Mouse (Mus musculus): ENCODE results near the gene Gcc2. TPM values are rescaled to one million over a fixed set of nuclear protein-coding genes. Genes with fewer than 3 reads are reported as not detected.

Gcc2 gene
- polyA plus RNA-seq (2016; fragmentation: Nextera tagmentation; extraction: Ambion mirVana), result 61.5 and 62.7 TPM in 2 replicates

DNA sequence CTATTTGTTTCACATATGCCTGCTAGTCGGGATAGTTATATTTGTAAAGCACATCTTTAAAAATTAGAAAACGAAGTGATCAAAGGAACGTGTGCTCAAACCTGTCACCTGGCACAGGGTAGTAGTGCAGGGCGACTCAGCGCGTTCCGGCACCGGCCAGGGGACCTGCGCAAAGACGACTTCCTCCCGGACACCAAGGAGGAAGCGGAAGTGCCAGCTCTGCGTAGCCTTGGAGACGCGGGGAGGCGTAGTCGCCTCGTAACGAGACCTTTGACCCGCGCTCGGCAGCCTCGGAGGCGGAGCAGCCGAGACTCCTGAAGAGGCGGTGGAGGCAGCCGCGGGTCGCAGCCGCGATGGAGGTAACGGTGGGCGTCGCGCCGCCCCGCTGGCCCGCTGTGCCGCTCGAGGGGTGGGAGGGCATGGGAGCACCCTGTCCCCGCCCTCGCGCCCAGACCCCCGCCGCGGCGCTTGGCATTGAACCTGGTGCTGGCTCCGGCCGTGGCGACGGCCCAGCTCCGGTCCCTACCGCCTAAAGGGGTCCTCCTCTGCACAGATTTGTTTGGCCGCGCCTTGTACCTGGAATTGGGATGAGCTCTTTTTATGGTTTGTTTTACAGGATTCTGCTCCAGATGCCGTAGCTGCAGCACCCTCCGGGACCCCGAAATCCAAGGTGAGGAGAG lies at the start of gene Gcc2:
Gcc2 (plus strand) TSS at position 285 of the 680 bp plus-strand sequence.
- Histone ChIP-seq H3K36me3 (replicated peaks) (peaks cover 17% of the 10 kb centered on the region), H3K27ac (peak within 1 kb of the TSS; percentile 75), H3K4me2 (peak within 1 kb of the TSS; percentile 57), H3K4me3 (replicated peaks) (peak within 1 kb of the TSS; percentile 74), H3K27me3 (no peaks in the 10 kb centered on the region), H3K9ac (peak within 1 kb of the TSS; percentile 75), H3K9me3 (no peaks in the 10 kb centered on the region), H3K4me1 (peaks cover 15% of the 10 kb centered on the region)
- under 1% methylated on average over 44 of the region's 58 CpGs for WGBS
- peak; percentile 97 for ATAC-seq (ENCODE audit: low FRiP score)

DNA sequence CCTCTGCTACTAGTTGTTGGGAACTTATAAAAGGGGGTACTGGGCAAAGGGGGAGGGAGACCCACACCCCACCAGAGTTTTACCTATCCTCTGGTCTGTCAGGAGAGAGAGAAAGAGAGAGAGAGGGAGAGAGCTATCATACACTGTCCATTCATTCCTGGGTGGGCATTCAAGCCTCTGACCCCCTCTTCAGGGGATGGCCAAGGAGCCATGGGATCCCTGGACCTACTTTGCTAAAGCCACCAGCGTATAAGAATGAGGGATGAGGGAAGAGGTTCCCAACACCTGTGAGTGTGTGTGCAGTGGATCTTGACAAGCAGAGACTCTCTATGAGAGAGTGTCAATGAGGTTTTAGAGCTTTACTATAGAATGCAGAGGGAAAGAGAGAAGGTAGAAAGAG lies 49.3 kb upstream of the Gcc2 start:
- Histone ChIP-seq H3K4me1 (no peaks in the 10 kb centered on the region), H3K9me3 (peaks cover 5% of the 10 kb centered on the region; the same call in 1 of the 2 replicates), H3K4me3 (replicated peaks) (no peak overlapping the region), H3K9ac (no peak overlapping the region), H3K27me3 (no peaks in the 10 kb centered on the region), H3K27ac (no peak overlapping the region), H3K36me3 (replicated peaks) (no peaks in the 10 kb centered on the region), H3K4me2 (no peak overlapping the region)
- ATAC-seq (ENCODE audit: low FRiP score), result no peak
- WGBS, result 40% methylated on average over 1 of the region's 1 CpGs

DNA sequence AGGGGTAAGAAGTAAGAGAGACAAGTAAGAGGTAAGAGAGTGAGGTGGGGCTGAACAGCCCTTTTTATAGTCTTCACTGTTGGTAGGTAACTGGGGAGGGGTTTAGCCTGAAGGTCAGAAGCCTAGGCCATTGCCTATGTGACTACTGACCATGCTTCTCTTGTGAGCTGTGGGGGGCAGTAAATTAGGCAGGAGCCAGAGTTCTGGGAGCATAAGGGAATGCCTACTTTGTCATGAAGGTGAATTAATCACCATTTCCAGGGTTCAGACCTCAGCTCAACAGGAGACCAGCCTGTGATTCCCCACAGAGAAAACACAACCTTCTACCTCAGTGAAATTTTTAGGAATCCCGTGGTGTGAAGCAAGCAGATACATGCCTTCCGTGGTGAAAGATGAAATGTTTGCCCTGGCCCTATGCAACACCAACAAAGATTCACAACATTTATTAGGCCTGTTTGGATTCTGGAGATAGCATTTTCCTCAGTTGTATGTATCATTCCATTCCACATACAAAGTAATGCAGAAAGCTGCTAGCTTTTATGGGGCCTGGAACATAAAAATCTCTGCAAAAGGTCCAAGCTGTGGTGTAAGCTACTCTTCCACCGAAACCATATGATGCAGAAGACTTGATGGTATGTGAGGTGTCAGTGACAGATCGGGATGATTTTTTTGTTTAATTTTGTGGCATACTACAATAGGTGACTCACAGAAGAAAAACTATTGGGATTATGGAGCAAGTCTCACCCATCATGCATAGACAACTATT lies 48.5 kb upstream of the Gcc2 start:
- no peak for ATAC-seq (ENCODE audit: low FRiP score)
- WGBS, result 85% methylated on average over 4 of the region's 4 CpGs
- Histone ChIP-seq H3K36me3 (replicated peaks) (no peaks in the 10 kb centered on the region), H3K4me2 (no peak overlapping the region), H3K9ac (no peak overlapping the region), H3K27me3 (no peaks in the 10 kb centered on the region), H3K4me3 (replicated peaks) (no peak overlapping the region), H3K9me3 (peaks cover 5% of the 10 kb centered on the region; the same call in 1 of the 2 replicates), H3K4me1 (no peaks in the 10 kb centered on the region), H3K27ac (no peak overlapping the region)

DNA sequence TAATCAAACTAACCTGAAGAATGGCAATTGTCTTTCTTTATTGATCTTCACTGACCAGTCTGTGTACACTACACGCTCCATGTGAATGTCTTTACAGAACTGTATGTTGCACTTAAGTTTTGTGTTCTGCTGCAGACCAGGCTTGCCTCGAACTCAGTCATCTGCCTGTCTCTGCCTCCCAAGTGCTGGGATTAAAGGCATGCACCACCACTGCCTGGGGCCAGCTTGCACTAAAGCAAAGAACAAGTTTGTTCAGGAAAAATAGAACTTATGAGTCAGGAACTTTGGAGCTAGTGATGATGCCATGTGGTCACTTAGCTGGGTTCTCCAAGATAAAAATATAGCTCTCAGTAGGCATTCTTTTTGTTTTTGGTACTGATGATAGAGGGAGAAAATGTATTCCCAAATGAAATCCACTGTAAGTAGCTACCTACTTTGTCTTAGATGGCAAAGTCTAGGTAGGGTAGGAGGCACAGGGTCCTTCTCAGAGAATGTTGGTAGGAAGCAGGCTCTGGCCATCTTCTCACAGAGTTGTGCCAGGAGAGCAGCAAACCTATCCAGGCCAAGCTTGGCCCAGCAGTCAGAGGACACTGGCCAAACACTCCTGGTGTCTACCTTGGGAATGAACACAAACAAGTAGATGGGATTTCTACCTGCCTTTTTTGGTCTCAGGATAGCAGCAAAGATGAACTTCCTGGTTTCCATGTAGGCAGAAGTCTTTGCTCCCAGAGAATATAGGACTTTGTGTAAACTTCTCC lies 45.4 kb upstream of the Gcc2 start:
- Histone ChIP-seq H3K9ac (no peak overlapping the region), H3K27me3 (no peaks in the 10 kb centered on the region), H3K36me3 (replicated peaks) (no peaks in the 10 kb centered on the region), H3K4me3 (replicated peaks) (no peak overlapping the region), H3K4me1 (no peaks in the 10 kb centered on the region), H3K9me3 (peaks cover 5% of the 10 kb centered on the region; the same call in 1 of the 2 replicates), H3K4me2 (no peak overlapping the region), H3K27ac (no peak overlapping the region)
- ATAC-seq (ENCODE audit: low FRiP score), result no peak
- 77% methylated on average over 2 of the region's 2 CpGs for WGBS

- no peaks in the 10 kb centered on the region for H3K36me3 ChIP-seq (replicated peaks)
- peaks cover 6% of the 10 kb centered on the region; the same call in 1 of the 2 replicates for H3K9me3 ChIP-seq
- H3K27me3 ChIP-seq, result no peaks in the 10 kb centered on the region
- ATAC-seq (ENCODE audit: low FRiP score), result no peak
- no peaks in the 10 kb centered on the region for H3K4me1 ChIP-seq
- WGBS, result 70% methylated on average over 1 of the region's 1 CpGs
- no peak overlapping the region for H3K4me2 ChIP-seq
- no peak overlapping the region for H3K27ac ChIP-seq
- H3K4me3 ChIP-seq (replicated peaks), result no peak overlapping the region
- no peak overlapping the region for H3K9ac ChIP-seq
Measured at GRCm38 (mm10) chr10:58210514-58210913, 44.8 kb upstream of the Gcc2 start.

DNA sequence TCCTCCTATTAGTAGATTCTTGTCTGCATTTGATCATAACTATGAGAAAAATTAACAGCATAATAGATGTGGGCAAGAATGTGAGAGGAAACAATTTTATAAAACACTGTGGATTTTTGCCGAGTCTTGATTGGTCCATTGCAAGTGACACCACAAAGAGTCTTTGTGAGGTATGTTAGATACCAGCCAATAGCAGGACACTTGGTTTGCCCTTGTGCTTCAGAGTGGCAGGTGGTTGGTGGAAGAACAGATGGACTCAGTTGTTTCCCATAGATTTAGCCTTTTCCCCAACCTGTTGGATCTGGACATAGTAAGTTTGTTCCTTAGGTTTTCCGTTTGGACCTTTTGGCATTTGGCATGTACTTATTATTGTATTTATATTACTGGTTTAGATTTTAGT lies 44.1 kb upstream of the Gcc2 start:
- WGBS, result 88% methylated on average over 2 of the region's 2 CpGs
- no peak overlapping the region for H3K4me2 ChIP-seq
- no peak for ATAC-seq (ENCODE audit: low FRiP score)
- H3K27me3 ChIP-seq, result no peaks in the 10 kb centered on the region
- H3K27ac ChIP-seq, result no peak overlapping the region
- no peaks in the 10 kb centered on the region for H3K36me3 ChIP-seq (replicated peaks)
- 0 out of 2 replicates have a peak, but pooled peaks cover 2% of the 10 kb centered on the region for H3K9me3 ChIP-seq
- no peak overlapping the region for H3K9ac ChIP-seq
- H3K4me3 ChIP-seq (replicated peaks), result no peak overlapping the region
- no peaks in the 10 kb centered on the region for H3K4me1 ChIP-seq

- H3K4me1 ChIP-seq, result no peaks in the 10 kb centered on the region
- H3K27me3 ChIP-seq, result no peaks in the 10 kb centered on the region
- 0 out of 2 replicates have a peak, but pooled peaks cover 2% of the 10 kb centered on the region for H3K9me3 ChIP-seq
- H3K9ac ChIP-seq, result no peak overlapping the region
- H3K27ac ChIP-seq, result no peak overlapping the region
- no peaks in the 10 kb centered on the region for H3K36me3 ChIP-seq (replicated peaks)
- no peak overlapping the region for H3K4me3 ChIP-seq (replicated peaks)
- ATAC-seq (ENCODE audit: low FRiP score), result no peak
- WGBS, result 76% methylated on average over 7 of the region's 7 CpGs
- H3K4me2 ChIP-seq, result no peak overlapping the region
Measured at GRCm38 (mm10) chr10:58212230-58212629, 43.1 kb upstream of the Gcc2 start.

DNA sequence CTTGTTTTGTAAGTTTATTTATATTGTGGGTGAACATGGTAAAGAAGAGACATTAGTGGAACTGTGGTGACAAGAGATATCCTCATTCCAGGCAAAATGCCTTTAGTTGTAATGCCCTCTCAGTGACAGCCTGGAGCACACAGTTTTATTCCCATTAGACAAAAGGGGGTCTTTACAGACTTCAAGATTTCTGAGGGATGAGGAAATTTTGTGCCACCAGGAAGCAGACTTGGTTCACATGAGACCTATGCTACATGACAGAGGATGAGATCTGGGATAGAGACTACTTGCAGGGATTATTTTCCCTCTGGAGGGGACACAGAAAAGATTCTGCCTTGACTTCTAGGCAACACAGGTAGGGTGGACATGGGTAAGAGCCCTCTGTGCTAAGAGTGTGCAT lies 40.8 kb upstream of the Gcc2 start:
- no peak for ATAC-seq (ENCODE audit: low FRiP score)
- Histone ChIP-seq H3K4me2 (no peak overlapping the region), H3K36me3 (replicated peaks) (no peaks in the 10 kb centered on the region), H3K27me3 (no peaks in the 10 kb centered on the region), H3K27ac (no peak overlapping the region), H3K4me3 (replicated peaks) (no peak overlapping the region), H3K9ac (no peak overlapping the region), H3K9me3 (0 out of 2 replicates have a peak, but pooled peaks cover 2% of the 10 kb centered on the region), H3K4me1 (no peaks in the 10 kb centered on the region)

DNA sequence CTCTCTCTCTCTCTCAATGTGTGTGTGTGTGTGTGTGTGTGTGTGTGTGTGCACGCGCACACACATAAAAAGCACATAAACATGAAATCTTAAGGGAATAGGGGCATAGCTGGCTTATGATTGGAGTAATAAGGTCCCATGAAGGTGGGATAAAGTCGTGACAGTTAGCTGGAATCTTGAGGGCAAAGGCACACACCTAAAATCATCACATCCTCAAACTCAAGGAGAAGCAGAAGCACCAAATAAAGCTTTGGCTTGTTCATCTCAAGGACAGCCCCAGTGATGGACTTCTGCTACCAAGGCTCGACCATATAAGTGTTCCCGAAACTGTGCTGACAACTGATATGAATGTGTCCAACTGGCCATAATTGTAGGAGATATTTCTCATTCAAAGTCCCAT lies 40.4 kb upstream of the Gcc2 start:
- no peak overlapping the region for H3K27ac ChIP-seq
- H3K36me3 ChIP-seq (replicated peaks), result no peaks in the 10 kb centered on the region
- 0 out of 2 replicates have a peak, but pooled peaks cover 2% of the 10 kb centered on the region for H3K9me3 ChIP-seq
- no peaks in the 10 kb centered on the region for H3K4me1 ChIP-seq
- no peak overlapping the region for H3K4me2 ChIP-seq
- WGBS, result 80% methylated on average over 5 of the region's 5 CpGs
- no peak overlapping the region for H3K9ac ChIP-seq
- H3K4me3 ChIP-seq (replicated peaks), result no peak overlapping the region
- ATAC-seq (ENCODE audit: low FRiP score), result no peak
- no peaks in the 10 kb centered on the region for H3K27me3 ChIP-seq

GRCm38 (mm10) chr10:58215353-58215752 lies 39.9 kb upstream of the Gcc2 start:
- Histone ChIP-seq H3K4me2 (no peak overlapping the region), H3K9me3 (0 out of 2 replicates have a peak, but pooled peaks cover 2% of the 10 kb centered on the region), H3K36me3 (replicated peaks) (no peaks in the 10 kb centered on the region), H3K4me1 (no peaks in the 10 kb centered on the region), H3K27ac (no peak overlapping the region), H3K9ac (no peak overlapping the region), H3K4me3 (replicated peaks) (no peak overlapping the region), H3K27me3 (no peaks in the 10 kb centered on the region)
- no peak for ATAC-seq (ENCODE audit: low FRiP score)
- 88% methylated on average over 1 of the region's 1 CpGs for WGBS

DNA sequence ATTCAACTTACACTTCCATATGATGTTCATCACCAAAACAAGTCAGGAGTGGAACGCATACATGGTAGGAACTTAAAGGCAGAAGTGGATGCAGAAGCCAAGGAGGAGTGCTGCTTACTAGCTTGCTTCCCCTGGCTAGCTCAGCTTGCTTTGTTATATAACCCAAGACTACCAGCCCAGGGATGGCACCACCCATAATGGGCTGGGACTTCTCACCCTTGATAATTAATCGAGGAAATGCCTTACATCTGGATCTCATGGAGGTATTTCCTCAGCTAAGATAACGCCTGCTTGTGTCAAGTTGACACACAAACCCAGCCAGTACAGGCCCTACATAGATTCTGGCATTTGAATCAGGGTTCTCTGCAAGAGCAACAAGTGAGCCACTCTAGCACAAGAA lies 37.9 kb upstream of the Gcc2 start:
- no peaks in the 10 kb centered on the region for H3K36me3 ChIP-seq (replicated peaks)
- WGBS, result 89% methylated on average over 3 of the region's 3 CpGs
- H3K27ac ChIP-seq, result no peak overlapping the region
- H3K4me3 ChIP-seq (replicated peaks), result no peak overlapping the region
- no peak overlapping the region for H3K4me2 ChIP-seq
- H3K9me3 ChIP-seq, result 0 out of 2 replicates have a peak, but pooled peaks cover 2% of the 10 kb centered on the region
- no peak for ATAC-seq (ENCODE audit: low FRiP score)
- no peak overlapping the region for H3K9ac ChIP-seq
- no peaks in the 10 kb centered on the region for H3K4me1 ChIP-seq
- no peaks in the 10 kb centered on the region for H3K27me3 ChIP-seq

DNA sequence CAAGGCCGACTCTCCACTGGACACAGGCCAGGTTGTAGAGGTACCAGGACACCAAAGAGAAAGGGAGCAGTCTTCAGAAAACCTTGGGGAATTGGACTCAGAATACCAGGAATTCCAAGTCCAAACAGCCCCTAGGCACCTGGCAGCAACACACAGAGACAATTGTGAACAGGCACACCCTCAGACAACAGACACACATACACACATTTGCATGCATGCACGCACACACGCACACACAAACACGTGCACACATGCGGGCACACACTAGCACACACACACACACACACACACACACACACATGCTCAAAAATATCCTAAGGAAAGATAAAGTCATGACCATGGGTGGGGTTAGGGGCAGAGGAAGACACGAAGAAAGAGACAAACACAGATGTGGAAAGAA lies 34.6 kb upstream of the Gcc2 start:
- Histone ChIP-seq H3K9me3 (no peaks in the 10 kb centered on the region; the same call in 1 of the 2 replicates), H3K4me3 (replicated peaks) (no peak overlapping the region), H3K9ac (no peak overlapping the region), H3K36me3 (replicated peaks) (no peaks in the 10 kb centered on the region), H3K27ac (no peak overlapping the region), H3K4me2 (no peak overlapping the region), H3K27me3 (no peaks in the 10 kb centered on the region), H3K4me1 (no peaks in the 10 kb centered on the region)
- 82% methylated on average over 6 of the region's 6 CpGs for WGBS
- ATAC-seq (ENCODE audit: low FRiP score), result no peak

All from forebrain, embryonic 12.5 days (tissue).